Mouse (Mus musculus) mammary gland, adult 2 months (tissue): ENCODE results near the gene Cdk5rap2. TPM values are rescaled to one million over a fixed set of nuclear protein-coding genes. Genes with fewer than 3 reads are reported as not detected.

Source experiments
- polyA plus RNA-seq: library from polyadenylated mRNA; depleted of rRNA; stranded (reverse); fragments of >200 nt; gene quantifications from 2 replicates; pipeline ENCODE4 v1.2.3, GENCODE M21; 2012; ENCODE audit warnings: low replicate concordance; rRNA removed

Cdk5rap2 gene
- polyA plus RNA-seq: 3.2 and 3.9 TPM in 2 replicates

DNA sequence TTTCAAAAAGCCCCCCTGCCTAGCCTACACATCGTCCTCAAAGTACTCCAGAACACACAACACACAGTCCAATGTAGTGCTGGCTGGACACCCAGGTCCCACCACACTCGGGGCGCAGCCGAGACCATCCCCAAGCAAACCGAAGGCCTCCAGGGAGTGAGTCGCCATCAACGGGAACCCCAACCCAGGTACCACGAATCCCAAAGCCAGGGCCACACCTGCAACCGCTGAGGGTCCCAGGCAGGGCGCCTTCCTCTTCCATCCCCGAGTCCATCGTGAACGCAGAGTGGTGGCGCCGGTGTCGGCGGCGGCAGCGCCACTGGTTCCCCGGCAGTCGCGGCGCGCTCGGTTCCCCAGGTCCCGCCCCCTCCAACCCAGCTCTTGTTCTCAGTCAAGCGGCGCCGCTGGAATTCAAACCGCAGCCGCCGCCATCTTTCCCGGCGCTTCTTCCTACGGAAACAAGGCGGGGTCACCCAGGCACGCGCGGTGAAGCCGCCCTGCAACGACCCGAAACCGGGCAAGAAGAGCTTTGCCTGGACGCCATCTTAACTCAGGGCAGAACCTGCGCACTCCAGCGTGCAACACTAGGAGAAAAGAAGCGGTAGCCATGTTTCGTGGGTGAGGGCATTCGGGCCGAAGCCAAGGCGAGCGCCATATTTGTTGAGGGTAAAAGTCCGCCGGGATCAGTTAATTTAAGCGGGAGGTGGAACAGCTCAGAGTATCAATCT is at the start of gene Cdk5rap2:
Gene Cdk5rap2 (minus strand): TSS at position 450 of the 728 bp plus-strand sequence.

Other genes with a start within 250 kb of the Cdk5rap2 start
- gene Megf9, start 124.6 kb upstream of the Cdk5rap2 start, polyA plus RNA-seq: 12.2 and 47.2 TPM in 2 replicates